Mouse (Mus musculus): ENCODE results near the gene Vmn1r73.

The Vmn1r73 gene

GRCm38 (mm10) chr7:11729966-11730365, at the start of gene Vmn1r73:
Gene Vmn1r73, plus strand, starts transcription at chr7:11730266.
- no peak for DNase-seq (ENCODE audit: low spot score in 2 of 2)

Measured in spleen, postnatal 36 days (tissue).